Mouse (Mus musculus) cerebellum, postnatal 14 days (tissue): ENCODE results near the gene Gm4498.
"Not testable (repeated sequence)": the region's sequence is repeated elsewhere in the genome, so short reads cannot be mapped to it uniquely, and the experiment has no call there.

Experiments
- DNase-seq, 2 experiments: peaks; one replicate each; pipeline ENCODE4 v3.0.0; 2021; ENCODE audit warnings: mixed read lengths in 2 of 2

The Gm4498 gene

DNA sequence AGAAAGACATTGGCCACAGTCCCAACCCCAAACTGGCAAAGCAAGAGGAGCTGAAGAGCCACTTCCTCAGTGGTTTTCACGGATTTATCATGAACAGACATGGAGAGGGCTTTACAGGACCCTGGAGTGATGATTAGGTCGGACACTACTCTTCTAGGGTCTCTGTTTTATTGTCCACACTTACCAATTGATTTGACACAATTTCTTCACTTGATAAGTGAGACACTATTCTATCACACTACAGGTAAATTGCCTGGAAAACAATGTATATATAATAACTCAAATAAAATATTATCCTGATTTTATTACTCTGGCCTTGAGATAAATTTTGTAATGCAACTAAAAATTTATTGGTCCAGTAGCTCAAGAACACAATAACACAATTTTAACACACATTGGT lies at the start of gene Gm4498:
Gene Gm4498 (minus strand): TSS at position 101 of the 400 bp plus-strand sequence.
- DNase-seq, result not testable (repeated sequence)

DNA sequence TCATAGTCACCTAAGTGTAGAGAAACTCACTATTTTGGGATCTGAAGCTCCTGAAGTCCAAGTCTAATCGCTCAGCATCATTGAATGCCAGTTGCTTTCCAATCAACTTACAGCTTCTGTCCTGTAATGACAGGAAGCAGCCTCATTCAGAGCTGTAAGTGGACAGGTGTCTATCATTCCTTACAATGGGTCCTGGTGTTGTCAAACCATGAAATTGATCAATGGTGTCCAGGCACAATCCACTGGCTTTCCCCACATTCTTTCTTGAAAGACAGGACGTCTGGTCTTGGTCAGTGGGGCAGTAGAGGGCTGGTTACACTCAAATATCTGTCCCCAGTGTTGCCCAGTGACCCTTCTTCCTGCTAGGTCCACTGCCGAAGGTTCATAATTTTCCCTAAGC lies 29.1 kb upstream of the Gm4498 start, which contains the start of gene Gm5890:
Gene Gm5890 (minus strand): TSS at position 101 of the 400 bp plus-strand sequence.
- DNase-seq, result not testable (repeated sequence)

DNA sequence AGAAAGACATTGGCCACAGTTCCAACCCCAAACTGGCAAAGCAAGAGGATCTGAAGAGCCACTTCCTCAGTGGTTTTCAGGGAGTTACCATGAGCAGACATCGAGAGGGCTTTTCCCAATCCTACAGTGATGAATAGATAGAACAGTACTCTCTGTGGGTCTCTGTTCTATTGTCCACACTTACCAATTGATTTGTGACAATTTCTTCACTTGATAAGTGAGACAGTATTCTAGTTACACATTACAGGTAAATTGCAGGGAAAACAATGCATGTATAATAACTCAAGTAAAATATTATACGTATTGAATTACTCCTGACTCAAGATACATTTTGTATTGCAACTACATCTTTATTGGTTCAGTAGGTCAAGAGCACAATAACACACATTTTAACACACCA lies 28.1 kb downstream of the Gm4498 start, which contains the start of gene Gm6164:
Gene Gm6164 (minus strand): TSS at position 101 of the 400 bp plus-strand sequence.
- not testable (repeated sequence) for DNase-seq

GRCm38 (mm10) chr7:20193410-20193809 lies 40.2 kb downstream of the Gm4498 start, which contains the start of gene Vmn1r95:
Gene Vmn1r95 (plus strand): TSS chr7:20193710.
- DNase-seq, result not testable (repeated sequence)
